Comparison of ENCODE assay signal across 8 mouse cellular contexts in the genomic region with DNA sequence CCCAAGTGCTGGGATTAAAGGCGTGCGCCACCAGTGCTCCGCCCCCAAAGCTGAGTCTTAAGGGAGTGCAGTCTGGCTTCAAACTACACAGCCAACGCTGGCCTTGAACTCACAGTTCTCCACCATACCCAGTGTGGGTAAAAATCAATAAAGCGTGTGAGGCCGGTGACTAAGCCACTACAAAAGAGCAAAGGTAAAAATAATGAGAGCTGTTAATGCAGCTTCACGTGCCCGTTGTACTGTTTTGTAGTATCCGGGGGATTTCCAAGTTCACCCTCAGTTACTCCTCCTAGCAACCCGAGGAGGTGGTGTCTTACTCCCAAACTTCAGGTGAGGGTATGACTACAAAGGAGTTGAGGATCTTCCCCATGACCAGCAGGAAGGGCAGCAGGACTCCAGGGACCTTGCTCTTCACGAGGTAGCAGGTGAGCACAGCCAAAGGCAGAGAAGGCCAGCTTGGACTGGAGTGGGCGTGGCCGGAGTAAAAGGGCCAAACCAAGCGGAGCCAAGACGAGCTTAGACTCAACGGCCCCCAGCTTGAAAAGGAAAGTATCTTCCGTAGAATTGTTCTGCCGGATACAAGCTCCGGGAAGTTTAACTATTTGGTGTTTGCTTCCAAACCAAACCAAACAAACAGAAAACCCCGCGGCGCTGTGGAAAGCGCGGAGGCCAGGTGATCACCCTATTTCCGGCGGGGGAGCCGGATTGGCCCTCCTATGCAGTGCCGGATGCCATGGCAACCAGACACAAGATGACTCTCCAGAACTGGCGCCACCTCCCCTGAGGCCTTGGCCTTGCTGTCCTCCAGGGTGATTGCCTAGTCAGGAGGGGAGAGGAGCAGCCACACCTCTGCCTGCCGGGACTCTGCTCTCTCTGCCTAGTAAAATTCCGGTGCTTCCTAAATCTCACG. TPM values are rescaled to one million over a fixed set of nuclear protein-coding genes. Genes with fewer than 3 reads are reported as not detected.
DNase-seq lines count a peak whose midpoint lies in the region; ATAC-seq lines count a peak whose summit lies in the region.

No protein-coding gene starts in this region.

- H3K4me2 ChIP-seq in intestine, embryonic 14.5 days (ENCODE audit: low read length): peak overlapping the region; percentile 71
- H3K4me2 ChIP-seq in midbrain, embryonic 16.5 days (ENCODE audit: low read length): peak overlapping the region; percentile 68

- no peaks in the 10 kb centered on the region for H3K27me3 ChIP-seq in intestine, embryonic 14.5 days (replicated peaks; ENCODE audit: control insufficient read depth, insufficient read depth, low read length)
- H3K27me3 ChIP-seq in midbrain, embryonic 16.5 days (ENCODE audit: control insufficient read depth, insufficient read depth, low read depth, low read length): no peaks in the 10 kb centered on the region

- H3K9me3 ChIP-seq in intestine, embryonic 14.5 days (ENCODE audit: control insufficient read depth, low read length): no peaks in the 10 kb centered on the region
- H3K9me3 ChIP-seq in midbrain, embryonic 16.5 days (replicated peaks; ENCODE audit: control insufficient read depth, low read length, poor library complexity, severe bottlenecking): no peaks in the 10 kb centered on the region

- no peaks in the 10 kb centered on the region for H3K36me3 ChIP-seq in intestine, embryonic 14.5 days (ENCODE audit: control insufficient read depth, insufficient read depth, low read length)
- H3K36me3 ChIP-seq in midbrain, embryonic 16.5 days (ENCODE audit: control insufficient read depth, insufficient read depth, low read length): no peaks in the 10 kb centered on the region

- H3K4me3 ChIP-seq in intestine, embryonic 14.5 days (ENCODE audit: low read depth, low read length): peak overlapping the region; percentile 37
- peak overlapping the region; percentile 31 for H3K4me3 ChIP-seq in midbrain, embryonic 16.5 days (ENCODE audit: low read depth, low read length)

- H3K4me1 ChIP-seq in intestine, embryonic 14.5 days (replicated peaks; ENCODE audit: control insufficient read depth, insufficient read depth, low read length): peaks cover 32% of the 10 kb centered on the region
- peaks cover 13% of the 10 kb centered on the region for H3K4me1 ChIP-seq in midbrain, embryonic 16.5 days (ENCODE audit: control insufficient read depth, insufficient read depth, low read length)

- WGBS in intestine, embryonic 14.5 days: 12% methylated on average over 32 of the region's 32 CpGs
- WGBS in midbrain, embryonic 16.5 days: 9% methylated on average over 32 of the region's 32 CpGs

- H3K27ac ChIP-seq in intestine, embryonic 14.5 days (ENCODE audit: low read depth): peak overlapping the region; percentile 82
- no peak overlapping the region; the same call in 1 of the 2 replicates for H3K27ac ChIP-seq in midbrain, embryonic 16.5 days (ENCODE audit: low read length)

- peak overlapping the region; percentile 48 for H3K9ac ChIP-seq in intestine, embryonic 14.5 days (ENCODE audit: low read length)
- H3K9ac ChIP-seq in midbrain, embryonic 16.5 days (ENCODE audit: low read depth, low read length): peak overlapping the region; percentile 43

- ATAC-seq in intestine, embryonic 14.5 days (replicated peaks; ENCODE audit: low FRiP score, low TSS enrichment, low read depth): peak; percentile 88
- ATAC-seq in midbrain, embryonic 16.5 days: peak; percentile 77; the same call in 1 of the 2 replicates

- peak; percentile 79 for DNase-seq in urinary bladder, postnatal 14 days (ENCODE audit: low spot score)
- DNase-seq in urinary bladder, adult 2 months (ENCODE audit: low spot score): no peak
- peak; percentile 91 for DNase-seq in embryo, embryonic 10 days (ENCODE audit: low spot score)
- DNase-seq in gastrocnemius, postnatal 25 days: peak; percentile 51
- peak; percentile 80 for DNase-seq in intestine, embryonic 14.5 days (ENCODE audit: low spot score)
- peak; percentile 97 for DNase-seq in liver
- peak; percentile 76 to 90 for DNase-seq in spleen, postnatal 10 days (ENCODE audit: low spot score in 2 of 2)

RNA-seq across cellular contexts. Expression of a gene that starts 27.9 kb away (rescaled TPM):
- polyA plus RNA-seq in urinary bladder, adult 2 months (2012; rRNA removed): 20.6 and 21.8 TPM in 2 replicates
- total RNA-seq in gastrocnemius, postnatal 25 days (2021): 1 to 10 TPM; 2.8 to 5.2 TPM
- 8.5 and 9.3 TPM in 2 replicates for polyA plus RNA-seq in intestine, embryonic 14.5 days (2014; fragmentation: Nextera tagmentation; extraction: Ambion mirVana)
- polyA plus RNA-seq in midbrain, embryonic 16.5 days (2015; fragmentation: Nextera tagmentation; extraction: Ambion mirVana): 0.99 and 1.0 TPM in 2 replicates
